Mouse (Mus musculus) retina, adult 2 months (tissue): ENCODE measurements around the gene Arl14ep.
"Not testable (repeated sequence)": the region's sequence is repeated elsewhere in the genome, so short reads cannot be mapped to it uniquely, and the experiment has no call there.

ENCODE experiments used
- DNase-seq: peaks from one replicate; pipeline ENCODE4 v3.0.0-alpha.2; 2012; ENCODE audit warnings: low read depth, low spot score

Arl14ep gene

DNA sequence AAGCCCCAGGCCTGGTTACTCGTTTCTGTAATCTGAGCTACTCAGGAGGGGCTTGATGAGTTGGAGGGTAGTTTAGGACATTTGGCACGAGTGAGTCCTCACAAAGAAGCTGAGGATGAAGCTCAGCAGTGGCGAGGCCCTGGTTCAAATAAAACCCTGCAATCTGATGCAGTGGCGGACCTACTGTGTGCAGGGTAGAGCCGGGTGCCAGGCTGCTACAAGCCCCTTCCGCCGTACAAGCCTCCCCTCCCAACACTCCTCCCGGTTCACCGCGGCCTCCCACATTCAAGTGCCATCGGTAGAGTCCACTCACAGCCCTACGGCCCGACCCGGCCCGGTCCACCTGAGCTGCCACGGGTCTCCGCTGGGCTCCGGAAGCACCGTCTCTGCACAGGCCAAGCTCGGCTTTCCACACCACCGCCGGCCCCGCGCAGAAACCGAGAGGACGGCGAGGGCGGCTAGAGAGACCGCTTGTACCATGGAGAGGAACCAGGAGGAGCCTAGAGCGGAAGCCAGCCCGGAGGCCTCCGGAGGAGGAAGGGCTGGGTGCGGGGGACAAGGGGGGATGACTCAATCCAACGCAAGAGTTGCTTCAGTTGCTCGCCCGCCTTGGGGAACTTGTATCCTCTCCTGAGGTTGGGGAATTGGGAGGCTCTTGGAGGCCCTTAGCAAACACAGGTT, at the start of gene Arl14ep:
Arl14ep (minus strand) TSS at position 466 of the 681 bp plus-strand sequence.
- peak; percentile 74 for DNase-seq

DNA sequence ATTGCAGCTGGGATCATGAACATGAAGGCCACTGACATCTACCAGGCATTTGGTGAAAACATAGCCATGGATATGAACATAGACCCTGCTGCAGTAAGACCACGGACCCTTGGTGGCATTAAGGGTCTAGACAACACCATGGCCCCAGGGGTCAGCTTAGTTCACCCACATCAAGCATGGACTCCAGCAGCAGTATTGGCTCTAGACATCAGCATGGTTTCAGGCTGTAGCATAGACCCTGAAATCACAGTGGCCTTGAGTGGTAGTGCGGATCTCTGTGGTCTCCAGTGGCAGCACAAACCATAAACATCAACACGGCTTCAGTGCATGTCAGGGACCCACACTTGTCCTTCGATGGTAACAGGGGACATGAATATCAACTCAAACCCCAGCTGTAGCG, 48.5 kb upstream of the Arl14ep start:
- DNase-seq: no peak

DNA sequence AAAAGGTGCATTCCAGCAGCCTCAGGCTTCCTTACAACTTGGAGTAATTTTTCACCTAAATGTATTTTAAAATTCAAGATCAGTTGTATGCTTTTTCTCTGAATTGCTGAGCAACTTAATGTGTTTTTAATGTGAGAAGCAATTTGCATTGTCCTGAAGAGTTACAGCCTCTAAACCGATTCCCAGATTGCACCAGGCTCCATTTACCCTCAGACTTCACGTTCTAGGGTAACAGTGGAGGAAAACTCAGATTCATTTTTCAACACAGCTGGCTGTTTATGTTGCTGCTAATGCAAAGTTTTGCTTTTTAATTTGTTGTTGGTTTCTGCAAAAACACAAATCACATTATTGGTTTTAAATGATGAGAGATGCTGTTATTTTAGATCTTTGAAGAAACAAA, 45.1 kb upstream of the Arl14ep start:
- no peak for DNase-seq

DNA sequence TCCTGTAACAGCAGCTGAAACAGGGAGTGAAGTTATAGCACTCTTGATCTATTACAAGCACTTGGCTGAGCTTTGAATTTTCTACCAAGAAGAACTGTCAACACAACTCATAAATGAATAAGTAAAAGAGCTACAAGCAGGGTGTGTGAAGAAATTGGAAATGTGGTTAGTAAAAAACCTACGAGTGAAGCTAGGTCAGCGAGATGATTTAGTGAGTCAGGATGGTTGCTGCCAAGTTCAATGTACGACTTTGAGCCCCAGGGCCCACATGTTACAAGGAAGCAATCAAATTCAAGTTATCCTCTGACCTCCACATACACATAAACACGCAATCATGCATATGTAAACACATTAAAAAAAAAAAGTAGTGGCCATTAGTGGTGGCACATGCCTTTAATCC, 38.9 kb upstream of the Arl14ep start:
- no peak for DNase-seq

DNA sequence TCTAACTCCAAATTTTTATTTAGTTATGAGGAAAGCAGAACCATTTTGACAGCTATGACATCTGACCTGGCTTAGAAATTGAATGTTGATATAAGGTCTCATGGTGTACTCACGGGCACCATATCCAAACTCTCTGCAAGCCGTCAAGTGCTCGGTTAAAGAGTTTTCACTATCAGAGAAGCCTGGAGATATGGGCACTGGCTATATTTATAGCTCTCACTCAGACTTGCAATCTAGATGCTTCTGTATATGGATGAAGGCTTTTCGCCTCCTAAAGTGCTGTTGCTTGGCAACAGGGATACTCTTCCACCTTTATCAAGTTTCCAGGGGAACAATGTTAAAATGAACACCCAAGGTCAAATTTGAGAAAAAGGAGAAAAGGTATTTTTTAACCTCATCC, 38.1 kb upstream of the Arl14ep start:
- DNase-seq: no peak

DNA sequence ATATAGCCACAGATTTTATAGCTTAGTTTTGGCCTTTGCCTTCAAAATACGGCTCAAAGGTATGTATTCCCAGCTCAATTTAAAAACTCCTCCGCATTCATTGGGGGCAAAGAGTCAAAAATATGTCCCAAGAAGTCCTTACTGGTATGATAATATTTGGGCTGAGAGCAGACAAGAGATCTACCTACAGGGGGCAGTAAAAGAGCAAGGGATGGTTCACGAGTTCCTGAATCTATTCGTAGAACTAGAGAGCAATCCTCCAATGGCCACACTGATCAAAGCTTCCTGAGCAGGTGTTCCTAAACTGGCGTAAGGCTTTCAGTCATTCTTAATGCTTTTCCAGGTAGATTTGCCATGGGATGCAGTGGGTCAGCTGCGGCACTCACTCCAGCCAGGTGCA, 35.9 kb upstream of the Arl14ep start:
- DNase-seq: no peak

DNA sequence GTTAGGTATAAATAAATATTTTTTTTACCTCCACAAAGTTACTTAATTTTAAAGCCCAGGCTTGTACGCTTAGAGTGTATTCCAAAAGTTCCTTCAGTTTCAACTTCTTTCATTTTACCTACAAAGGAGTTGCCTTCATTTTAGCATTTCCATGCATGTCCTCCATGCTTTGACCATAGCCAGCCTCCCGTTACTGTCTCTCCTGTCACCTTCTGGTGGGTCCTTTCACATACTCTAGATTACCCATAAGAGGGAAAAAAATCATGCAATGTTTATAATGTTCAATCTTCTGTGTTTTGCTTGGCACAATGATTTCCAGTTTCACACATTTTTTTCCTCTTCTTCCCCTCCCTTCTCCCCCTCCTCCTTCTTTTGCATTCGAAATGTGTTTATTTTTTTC, 32.2 kb upstream of the Arl14ep start:
- DNase-seq: no peak

DNA sequence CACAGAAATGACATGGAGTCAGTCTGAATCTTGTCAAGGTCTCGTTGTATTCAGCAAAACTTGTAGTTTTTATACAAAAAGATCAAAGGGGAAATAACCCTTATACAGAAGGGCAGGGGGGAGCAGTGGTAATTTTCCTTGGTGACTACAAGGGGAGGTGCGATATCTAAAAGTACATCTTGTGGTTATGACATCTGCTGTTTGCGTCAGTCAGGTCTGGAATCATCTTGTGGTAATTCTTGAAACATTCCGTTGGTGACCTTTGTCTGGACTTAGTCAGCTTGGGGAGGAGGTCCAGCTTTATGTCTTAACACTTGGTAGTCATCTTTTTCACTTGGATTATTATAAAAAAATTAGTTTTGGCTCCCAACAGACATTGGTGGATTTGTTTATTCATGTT, 31.7 kb upstream of the Arl14ep start:
- not testable (repeated sequence) for DNase-seq

DNA sequence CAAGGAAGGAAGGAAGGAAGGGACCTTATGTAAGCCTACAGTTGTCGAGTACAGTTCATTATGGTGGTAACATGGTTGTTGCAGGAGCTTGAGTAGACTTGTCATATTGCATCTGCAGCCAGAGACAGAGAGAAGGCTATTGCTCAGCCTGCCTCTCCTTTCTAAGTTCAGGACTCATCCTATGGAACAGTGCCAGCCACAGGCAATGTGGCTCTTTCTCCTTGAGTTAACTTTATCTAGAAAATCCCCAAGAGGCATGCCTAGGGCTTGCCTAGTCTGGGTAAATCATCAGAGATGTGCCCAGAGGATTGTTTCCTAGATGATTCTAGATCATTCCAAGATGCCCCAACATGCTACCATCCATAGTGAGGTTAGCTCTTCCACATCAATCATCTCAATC, 17.0 kb upstream of the Arl14ep start:
- no peak for DNase-seq

DNA sequence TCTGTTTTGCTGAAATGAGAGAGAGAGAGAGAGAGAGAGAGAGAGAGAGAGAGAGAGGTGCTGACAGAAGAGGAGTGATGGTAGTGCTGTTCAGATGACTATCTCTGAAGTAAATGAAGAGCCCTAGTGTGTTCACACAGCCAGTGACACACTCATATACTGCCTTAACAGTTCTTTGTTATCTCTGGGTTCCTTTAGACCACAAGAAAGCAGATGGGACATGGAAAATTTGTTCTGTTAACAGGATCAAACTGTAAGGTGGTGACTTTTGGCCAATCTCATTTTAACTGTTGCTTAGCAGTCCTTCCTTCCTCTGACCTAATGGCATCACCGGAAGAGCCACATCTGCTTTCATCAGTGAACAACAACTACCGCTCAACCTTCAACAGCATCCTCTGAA, 10.7 kb upstream of the Arl14ep start:
- no peak for DNase-seq

DNA sequence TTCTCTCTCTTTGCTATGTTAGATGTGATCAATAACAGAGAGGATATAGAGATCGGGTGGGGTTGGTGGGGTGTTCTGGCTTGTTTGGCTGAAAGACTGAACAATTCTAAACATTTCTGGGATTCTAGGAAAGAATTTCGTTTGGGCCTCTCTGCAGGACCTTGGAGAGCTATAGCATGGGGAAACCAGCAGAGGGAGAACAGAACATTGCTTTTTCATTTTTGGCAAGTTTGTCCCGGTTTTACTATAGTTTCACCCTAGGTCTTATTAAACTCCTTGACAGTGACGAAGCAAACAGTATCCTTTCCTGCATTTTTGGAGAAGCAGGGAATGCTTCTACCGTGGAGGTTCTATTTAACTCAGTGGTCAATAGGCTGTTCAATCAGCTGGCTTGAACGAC, 8.3 kb upstream of the Arl14ep start:
- no peak for DNase-seq

DNA sequence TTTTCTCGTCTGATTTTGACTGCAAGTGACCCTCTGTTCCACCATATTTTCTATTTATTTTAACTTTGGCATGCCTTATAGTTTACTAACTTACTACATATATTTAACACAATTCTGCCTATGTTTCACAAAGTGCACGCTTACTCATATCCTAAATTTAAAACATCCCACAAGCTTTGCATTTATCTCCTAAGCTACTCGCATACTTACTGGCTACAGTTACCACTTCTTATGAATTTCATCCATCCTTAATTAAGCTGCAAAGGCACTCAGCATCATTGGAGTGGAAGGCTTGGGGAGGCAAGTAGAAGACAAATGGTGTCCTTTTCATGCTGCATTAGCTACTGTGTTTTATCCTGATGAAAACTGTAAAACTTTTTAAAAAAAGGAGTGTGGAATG, 2.2 kb upstream of the Arl14ep start:
- DNase-seq: no peak

DNA sequence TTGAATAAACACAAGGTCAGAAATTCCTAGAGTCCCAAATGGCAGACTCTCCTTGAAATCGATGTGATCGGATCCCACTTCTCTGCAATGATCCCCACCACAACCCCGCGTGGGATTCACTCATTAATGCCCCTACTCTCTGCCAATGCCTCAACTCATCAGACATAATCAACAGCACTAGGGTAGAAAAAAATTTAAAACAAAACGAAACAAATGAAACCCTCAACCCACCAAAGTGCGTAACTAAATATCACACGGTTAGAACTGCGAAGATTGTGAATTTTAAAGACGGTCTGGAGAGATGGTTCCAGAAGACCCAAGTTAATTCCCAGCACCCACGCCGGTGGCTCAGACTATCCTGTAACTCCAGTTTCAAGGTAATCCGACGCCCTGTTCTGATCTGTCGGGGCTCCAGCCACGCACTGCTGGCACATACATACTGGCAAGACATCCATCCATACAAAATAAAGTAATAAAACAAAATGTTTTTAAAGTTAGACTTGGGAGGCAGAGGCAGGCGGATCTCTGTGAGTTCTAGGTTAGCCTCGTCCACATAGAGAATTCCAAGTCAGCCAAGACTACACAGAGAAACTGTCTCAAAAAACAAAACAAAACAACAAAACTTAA, 779 bp downstream of the Arl14ep start:
- no peak for DNase-seq

DNA sequence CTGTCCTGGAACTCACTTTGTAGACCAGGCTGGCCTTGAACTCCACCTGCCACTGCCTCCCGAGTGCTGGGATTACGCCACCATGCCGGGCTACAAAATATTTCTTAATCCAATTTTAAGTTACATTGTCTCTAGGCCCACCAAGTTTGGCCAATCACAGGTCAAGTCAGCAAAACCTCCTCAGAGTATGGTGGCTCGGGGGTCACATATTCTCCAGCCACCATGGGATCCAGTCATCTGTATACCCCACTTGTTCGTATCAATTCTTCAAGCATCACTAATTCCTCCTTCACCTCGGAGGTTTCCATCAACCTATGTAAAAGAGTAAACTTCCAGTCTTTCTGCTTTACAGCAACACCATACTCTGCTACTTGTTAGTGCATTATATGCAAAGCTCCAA, 1.4 kb downstream of the Arl14ep start:
- DNase-seq: no peak

DNA sequence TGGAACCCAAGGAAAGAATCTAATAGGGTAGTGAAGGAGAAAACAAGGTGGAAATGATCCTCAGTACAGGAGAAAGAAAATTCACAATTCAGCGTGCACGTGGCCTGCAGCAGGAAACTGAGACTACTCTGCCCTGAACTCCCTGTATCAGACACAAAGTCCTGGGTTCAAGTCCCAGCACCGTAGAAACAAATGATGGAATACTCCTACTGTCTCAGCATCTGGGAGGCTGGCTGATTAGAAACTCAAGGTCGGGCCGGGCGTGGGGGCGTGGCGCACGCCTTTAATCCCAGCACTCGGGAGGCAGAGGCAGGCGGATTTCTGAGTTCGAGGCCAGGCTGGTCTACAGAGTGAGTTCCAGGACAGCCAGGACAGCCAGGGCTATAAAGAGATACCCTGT, 3.3 kb downstream of the Arl14ep start:
- DNase-seq: no peak

DNA sequence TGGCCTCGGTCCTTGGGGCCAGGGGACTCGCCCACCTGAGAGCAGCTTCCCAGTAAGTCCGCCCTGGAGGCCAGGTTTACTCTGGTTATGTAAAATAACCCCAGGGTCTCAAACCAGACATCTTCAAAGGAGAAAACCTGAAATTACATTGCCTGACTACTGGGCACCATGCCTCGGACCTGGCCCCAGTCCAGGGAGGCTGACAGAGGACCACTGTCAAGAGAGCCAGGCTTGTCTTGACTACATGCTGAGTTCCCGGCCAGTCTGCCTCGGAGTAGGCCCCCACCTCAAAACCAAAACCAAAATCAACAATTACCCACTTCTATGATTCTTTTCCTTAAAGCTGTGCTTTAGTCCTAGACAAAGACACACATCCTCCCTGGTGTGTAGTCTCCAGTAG, 5.9 kb downstream of the Arl14ep start:
- DNase-seq: no peak

DNA sequence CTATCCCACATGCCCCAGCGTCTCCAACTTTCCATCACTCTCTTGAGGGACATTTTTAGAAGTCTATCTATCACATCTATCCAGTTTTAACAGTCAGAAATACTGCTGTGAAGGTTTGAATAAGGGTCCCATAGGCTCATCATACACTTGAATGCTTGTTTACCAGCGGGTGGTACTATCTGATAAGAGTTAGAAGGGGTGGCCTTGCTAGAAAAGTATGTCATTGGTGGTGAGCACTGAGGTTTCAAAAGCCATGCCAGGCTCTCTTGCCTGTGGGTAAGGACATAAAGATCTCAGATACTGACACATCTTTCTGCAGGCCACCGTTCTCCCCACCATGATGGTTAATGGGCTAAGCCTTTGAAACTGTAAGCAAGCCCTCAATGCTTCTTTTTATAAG, 10.7 kb downstream of the Arl14ep start:
- DNase-seq: no peak

DNA sequence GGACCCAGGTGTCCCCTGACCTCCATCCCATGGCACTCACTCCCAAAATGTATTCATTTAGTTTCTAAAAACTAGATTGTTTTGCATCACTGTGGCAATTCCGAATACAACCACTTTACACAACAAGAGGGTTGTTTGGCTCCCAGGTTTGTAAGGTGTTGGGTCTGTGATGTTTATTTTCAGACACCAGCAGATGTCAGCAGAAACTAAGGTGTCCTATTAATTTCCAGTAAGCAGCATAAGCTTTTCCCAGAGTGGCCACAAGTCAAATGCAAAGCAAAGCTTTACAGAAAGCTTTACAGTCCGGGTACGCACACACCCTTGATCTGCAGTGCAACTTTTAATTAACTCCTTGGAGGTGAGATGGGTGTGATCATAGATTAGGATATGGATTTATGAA, 12.6 kb downstream of the Arl14ep start:
- DNase-seq: no peak

DNA sequence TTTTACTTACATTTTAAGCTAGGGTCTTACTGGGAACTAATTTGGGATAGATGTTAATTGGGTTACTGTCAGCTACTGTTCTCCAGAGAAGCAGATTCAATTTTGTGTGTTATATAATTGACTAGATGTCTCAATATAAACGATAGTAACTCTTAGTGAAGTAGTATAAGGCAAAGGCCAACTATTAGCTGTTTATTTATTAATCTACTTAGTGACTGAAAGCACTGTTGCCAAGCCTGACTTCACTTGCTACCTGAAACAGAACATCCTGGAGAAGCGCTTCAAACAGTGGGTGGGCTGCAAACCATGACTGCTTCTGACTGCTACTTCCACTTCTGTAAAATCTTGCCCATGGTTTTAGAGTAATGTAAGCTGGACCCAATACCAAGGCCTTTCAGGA, 13.2 kb downstream of the Arl14ep start:
- DNase-seq: no peak

DNA sequence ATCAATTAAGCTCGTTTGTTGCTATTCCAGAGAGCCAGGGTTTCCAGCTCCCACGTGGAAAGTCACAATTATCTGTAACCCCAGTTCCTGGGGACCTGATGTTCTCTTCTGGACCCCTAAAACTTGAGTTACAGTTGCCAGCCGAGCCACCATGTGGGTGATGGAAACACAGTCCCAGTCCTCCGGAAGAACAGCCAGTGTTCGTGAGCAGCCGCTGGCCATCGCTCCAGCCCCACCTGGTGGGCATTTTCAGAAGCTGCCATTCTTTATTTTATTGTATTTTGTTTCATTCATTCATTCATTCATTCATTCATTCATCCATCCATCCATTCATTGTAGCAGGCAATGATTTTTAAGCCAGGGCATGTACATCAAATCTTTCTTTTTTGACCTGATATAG, 14.0 kb downstream of the Arl14ep start:
- no peak for DNase-seq

DNA sequence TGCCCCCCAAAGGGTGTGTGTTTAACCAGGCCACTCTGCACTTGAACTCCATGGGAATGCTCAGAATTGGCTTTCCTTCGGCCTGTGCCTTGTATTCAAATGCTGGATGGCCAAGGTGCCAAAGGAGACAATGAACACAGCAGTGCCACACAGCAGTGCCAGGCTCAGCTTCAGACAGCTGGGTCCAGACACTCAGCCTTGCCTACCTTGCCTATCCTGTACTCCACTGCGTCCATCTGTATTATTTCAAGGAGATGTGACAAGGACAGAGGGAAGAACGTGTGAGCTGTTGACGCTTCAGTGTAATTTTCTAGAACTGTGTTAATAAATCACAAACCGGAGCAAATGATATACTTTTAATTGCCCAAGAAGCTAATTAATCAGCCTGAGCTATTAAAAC, 14.8 kb downstream of the Arl14ep start:
- no peak for DNase-seq

DNA sequence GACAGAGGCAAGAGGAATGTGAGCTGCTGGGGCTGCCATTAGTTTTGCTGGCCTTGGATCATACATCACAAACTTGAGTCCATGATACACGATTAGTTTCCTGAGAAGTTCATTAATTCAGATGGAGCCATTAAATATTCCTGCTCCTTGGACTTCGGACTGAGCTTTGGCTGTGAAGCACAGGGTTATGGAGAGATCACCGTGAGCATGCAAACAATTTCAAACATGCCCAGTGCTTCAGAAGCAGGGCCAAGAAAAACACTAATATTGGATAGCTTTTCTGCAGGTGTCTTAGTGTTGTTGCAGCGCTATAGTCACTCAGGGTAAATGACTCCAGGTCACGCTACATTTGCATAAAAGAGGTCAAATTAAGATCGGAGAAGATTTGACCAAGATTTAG, 15.3 kb downstream of the Arl14ep start:
- DNase-seq: no peak

DNA sequence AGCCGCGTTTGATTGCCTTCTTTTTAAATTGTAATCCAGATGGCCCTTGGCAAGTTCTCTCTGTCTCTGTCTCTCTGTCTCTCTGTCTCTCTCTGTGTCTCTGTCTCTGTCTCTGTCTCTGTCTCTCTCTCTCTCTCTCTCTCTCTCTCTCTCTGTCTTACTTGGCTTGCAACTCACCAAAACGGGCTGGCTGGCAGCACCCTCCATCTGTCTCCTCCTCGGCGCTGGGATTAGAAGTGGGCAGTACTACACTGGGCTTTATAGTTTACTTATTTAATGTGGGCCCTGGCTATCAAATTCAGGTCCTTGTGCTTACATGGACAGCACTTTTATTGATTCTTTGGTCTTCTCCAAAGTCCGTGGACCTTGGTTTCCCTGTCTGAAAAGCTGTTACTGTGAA, 18.1 kb downstream of the Arl14ep start:
- no peak for DNase-seq

DNA sequence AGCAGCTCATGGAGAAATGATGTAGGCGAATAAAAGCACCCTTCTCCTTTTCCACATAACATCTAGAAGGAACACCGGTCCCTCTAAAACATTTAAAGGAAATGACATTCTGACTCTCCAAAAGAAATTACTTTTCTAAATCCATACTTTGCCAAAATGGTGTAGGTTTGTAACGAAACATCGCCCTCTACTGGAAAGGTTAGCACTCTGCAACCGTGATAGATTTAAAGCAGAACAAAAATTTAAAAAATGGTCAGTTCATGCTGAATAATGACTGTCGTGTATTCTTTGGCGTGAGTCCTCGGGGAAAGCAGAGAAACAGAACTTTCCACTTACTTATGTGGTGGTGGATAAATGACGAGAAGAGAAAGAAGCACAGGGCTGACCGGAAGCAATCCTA, 18.6 kb downstream of the Arl14ep start:
- DNase-seq: peak; percentile 32
